Mouse (Mus musculus) testis, postnatal 14 days (tissue): Measurements from ENCODE around the gene E2f4.
A peak's percentile ranks its signal among the peaks of the same experiment; 100 is the strongest.

Experiments
- DNase-seq: peaks from one replicate; pipeline ENCODE4 v3.0.0; 2021; ENCODE audit warnings: low spot score

Gene E2f4

GRCm38 (mm10) chr8:105297511-105298192 is at the start of gene E2f4:
TSS of gene E2f4 (plus strand) at chr8:105297663.
- peak; percentile 93 for DNase-seq

DNA sequence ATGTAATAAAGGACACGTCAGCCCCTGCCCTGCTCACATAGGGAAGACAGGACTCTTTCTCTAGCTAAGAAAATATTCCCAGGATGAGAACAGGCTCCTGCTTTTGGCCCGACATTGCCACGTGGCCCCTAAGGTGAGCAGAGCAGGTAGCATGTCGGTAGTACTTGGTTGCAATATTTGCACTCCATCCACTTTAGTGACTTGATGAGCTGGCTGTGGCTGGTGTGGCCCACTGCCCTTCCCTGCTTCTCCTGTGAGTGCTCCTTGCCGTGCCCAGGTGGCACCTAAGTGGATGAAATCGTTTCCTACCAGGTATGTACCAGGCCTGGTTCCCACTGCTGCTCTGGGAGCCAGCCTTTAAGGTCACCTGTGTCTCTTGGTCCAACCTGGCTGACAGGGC is 45.5 kb upstream of the E2f4 start:
- DNase-seq: no peak

GRCm38 (mm10) chr8:105252680-105253537 is 44.6 kb upstream of the E2f4 start:
- DNase-seq: no peak

DNA sequence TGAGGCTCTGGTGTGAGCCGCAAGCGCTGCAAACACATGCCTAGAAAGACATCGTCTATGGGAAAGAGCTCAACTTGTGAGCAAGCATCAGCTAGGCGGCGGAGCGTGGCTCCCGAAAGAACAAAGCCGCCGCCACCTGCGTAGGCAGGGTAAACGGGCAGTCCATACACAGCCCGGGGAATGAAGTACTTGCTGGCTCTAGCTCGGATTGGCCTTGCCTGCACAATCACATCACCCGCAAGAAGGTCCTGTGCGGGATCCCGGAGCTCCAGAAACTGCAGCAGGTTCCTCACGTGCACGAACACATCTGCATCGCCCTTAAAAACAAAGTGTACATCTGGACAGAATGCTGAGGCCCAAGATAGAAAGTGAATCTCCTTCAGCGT is 43.7 kb upstream of the E2f4 start:
- no peak for DNase-seq

- DNase-seq: peak; percentile 89
Measured at GRCm38 (mm10) chr8:105254152-105254965, 43.1 kb upstream of the E2f4 start.

DNA sequence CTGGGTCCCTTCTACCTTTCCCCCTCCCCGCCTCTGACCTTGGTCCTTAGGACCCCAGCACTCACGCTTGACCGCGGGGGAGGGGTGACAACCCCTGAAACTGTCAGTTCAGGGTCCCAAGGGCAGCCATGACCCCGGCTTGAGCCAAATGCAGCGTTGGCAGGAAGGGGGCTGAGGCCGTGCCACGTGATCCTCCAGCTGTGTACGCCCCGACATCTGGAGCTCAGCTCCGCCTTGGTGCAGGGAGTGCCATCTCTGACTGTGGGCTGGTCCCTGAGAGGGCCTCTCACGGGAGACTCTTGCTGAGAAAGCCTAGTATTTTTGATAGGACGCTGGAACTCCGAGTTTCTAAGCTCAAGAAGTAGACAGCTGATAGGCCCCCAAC is 42.5 kb upstream of the E2f4 start, which contains the start of gene B3gnt9:
B3gnt9 (minus strand) TSS at position 188 of the 385 bp plus-strand sequence.
- DNase-seq: peak; percentile 79

DNA sequence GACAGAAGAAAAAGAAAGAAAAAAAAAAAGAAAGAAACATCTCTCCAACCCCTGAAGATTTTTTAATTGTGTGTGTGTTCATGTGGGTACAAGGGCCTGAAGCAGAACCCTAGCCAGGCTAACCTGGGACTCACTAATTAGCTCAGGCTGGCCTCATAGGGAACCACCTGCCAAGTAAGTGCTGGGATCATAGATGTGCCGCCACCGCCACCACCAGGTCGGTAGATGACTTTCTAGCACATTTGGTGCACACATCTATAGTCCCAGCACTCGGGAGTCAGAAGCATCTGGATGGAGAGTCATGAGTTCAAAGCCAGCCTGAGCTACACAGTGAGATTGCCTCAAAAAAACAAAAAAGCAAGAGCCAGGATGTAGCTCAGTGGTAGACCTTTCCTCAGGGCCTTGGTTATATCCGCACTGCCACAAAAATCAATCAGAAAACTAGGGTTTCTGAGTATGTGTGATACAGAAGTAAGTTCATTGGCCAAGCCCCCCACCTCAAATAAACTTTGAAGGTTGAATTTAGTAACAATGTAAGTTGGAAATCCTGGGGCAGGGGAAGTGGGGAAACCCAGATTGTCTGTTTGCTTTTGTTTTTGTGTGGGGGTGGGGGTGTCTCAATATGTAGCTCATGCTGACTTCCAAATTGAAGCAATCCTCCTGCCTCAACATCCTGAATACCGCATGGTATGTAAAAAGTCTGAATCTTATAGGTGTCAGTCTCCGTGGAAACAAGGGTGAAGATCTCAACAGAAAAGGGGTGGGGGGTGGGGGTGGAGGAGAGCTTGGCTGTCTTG is 39.9 kb upstream of the E2f4 start:
- DNase-seq: no peak

DNA sequence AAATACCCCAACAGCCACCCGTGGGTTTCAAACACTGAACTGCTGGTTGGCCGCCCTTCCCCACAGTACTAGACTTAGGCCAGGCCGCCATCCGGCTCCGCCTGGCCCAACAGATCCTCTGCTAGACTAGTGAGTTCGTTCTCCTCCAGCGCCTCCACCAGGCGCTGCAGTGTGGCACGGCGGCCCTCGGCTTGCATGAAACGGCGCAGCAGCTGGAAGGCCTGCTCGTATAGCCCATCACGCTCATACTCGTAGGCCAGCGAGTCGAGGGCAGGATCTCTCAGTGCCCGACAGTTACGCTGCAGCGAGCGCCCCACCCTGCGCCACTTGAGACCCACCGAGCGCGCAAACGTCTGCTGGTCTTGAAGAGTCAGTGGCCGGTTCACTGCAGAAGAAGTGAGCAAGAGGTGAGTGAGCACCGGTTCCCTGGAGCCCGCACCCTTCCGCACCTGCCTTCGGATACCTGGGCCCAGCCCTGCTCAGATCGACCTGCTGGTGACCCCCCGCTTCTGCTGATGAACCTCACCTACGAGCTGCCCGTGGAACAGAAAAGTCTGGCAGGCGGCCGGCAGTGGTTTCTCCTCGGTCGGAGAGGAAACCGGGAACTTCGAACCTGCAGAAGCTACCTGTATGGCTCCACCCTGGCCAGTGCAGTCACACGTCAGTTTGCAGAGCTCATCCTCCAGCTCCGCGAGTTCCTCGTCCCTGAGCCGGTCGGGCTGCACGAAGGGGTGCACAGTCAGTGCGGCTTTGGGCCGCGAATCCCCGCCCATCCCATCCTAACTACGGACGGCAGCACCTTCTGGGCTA is 38.3 kb upstream of the E2f4 start:
- DNase-seq: no peak

GRCm38 (mm10) chr8:105259721-105260320 is 37.6 kb upstream of the E2f4 start:
- peak; percentile 79 for DNase-seq

- no peak for DNase-seq
Measured at GRCm38 (mm10) chr8:105260371-105261099, 36.9 kb upstream of the E2f4 start.

DNA sequence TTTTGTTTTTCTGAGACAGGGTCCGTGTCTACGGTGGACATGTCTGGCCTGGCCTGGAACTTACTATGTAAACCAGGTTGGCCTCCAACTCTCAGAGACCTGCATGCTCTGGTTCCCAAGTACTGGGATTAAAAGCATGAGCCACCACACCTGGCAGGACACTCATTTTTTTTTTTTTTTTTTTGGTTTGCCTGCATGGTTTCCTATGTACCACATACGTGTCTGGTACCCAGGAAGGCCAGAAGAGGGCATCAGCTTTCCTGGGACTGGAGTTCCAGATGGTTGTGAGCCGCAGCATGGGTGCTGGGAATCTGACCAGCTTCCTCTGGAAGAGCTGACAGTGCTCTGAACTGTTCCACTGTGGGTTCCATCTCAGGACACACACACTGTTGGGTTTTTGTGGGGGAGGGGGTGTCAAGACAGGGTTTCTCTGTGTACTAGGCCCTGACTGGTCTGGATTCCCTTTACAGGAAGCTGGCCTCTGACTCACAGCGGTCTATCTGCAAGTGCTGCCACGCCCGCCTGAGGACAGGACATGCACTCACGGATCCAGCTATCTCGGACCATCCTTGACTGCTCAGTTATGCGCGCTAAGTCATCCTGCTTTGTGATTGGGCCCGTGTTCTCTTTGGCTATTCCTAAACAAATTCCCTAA is 36.0 kb upstream of the E2f4 start:
- DNase-seq: no peak

DNA sequence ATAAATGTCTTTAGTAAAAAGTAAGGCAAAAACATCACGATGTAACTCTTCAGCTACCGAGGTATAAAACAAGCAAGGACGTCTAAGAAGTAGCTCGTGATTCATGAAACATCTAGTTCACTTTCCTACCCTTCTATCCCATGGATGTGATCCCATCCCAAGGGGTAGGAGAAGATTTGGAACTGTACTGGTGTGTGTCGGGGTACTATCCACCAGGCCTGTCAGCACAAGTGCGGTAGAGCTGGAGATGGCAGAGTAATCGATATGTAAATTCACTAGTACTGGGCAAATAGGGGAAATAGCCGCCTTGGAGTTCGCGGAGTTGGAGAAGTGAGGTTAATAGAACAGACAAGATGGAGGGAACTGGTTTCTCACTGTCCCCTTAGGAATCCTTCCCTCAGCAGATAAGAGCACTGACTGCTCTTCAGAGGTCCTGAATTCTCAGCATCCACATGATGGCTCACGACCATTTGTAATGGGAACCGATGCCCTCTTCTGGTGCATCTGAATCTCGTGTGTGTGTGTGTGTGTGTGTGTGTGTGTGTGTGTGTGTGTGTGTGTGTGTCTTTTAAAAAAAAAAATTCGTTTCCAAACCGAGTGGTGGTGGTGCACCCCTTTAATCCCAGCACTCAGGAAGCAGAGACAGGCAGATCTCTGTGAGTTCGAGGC is 34.1 kb upstream of the E2f4 start:
- no peak for DNase-seq

GRCm38 (mm10) chr8:105264024-105264982 is 33.2 kb upstream of the E2f4 start, which contains the start of the genes Tradd and Fbxl8:
TSS of gene Tradd (minus strand) at chr8:105264609.
TSS of gene Fbxl8 (plus strand) at chr8:105264648.
- DNase-seq: no peak

- DNase-seq: no peak
Measured at GRCm38 (mm10) chr8:105265128-105265527, 32.3 kb upstream of the E2f4 start.

DNA sequence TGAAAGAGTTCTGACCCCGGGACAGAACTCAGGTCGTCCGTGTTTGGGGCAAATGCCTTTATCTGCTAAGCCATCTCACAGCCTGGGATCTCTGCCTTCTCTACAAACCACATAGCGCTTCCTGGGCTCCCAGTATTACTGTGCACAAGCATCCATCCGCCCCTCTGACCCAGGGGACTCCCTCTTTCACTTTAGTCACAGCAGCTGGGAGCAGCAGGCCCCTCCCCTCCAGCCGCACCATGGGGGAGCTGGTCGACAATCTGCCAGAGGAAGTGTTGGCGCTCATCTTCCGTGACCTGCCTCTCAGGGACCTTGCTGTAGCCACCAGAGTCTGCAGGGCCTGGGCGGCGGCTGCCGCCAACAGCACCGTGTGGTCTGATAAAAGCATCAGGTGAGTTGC is 30.7 kb upstream of the E2f4 start:
- no peak for DNase-seq

GRCm38 (mm10) chr8:105268342-105269074 is 29.0 kb upstream of the E2f4 start:
- peak; percentile 45 for DNase-seq

GRCm38 (mm10) chr8:105269075-105269458 is 28.4 kb upstream of the E2f4 start:
- DNase-seq: no peak
